Mouse (Mus musculus): ENCODE measurements around the gene Epha1.

The Epha1 gene

DNA sequence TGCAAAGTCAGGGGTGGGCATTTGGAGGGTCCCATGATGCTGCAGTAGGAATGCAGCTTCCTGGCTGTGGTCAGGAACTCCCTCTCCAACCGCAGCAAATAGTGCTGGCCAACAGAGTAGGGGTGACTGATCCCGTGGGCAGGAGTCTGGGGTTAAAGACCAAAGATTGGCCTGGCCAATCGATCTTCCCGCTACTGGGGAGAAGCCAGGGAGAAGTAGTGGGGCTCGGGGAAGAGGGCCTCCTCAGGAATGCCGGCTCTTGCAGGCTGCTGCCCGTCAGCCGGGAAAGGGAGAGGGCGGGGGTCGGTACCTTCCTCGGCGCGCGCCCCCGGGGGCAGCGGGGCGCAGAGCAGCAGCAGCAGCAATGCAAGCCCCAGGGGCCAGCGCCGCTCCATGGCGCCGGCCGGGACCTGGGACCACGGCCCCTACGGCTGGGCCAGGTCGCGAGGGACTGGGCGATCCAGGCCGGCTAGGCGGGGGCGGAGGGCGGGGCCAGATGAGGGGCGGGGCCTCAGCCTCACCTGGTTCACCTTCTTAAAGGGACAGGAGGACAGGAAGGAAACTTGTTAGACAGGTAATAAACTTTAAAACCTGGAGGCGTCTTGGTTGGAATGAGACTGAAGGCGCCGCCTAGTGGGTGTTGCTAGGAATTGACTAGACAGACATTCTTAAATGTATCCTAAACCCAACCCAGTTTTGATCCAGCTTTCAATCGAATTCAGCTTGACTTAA lies at the start of gene Epha1:
Gene Epha1, minus strand, starts transcription at position 453 of the 732 bp plus-strand sequence.
- DNase-seq, result peak; percentile 86

DNA sequence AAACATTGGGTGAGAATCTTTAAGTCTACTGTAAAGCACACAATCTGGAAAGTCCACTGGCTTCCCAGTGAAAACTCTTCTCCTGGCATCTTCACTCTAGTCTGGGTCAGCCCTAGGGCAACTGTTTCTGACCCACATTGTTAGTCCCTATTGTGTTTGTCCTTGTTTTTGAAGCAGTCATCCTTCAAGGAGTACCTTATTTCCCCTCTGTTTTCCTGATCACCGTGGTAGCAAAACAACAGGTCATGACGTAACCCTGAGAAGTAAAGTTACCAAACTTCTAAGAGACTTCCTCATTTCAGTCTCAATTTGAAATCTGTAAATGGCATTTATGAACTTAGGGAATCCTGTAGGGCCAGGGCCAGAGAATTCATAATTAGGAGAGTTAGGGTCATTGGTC lies 48.4 kb upstream of the Epha1 start:
- DNase-seq, result no peak

DNA sequence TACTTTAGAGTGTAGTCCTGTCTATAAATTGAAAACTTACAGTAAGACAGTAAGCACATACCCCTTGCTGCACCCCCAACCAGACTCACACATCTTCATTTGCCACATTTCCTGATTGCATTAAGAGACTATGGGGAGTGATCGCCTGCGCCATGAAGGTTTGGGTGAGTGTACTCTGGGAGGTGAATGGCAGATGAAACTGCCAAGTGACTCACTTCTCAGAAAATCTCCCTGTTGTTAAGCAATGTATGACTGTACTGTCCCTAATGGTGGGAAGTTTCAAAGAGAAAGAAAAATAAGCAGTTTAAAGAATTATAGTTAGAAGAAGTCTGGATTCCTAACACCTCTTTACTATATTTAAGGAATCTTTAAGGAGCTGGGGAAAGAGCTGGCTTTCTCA lies 46.4 kb upstream of the Epha1 start:
- no peak for DNase-seq

DNA sequence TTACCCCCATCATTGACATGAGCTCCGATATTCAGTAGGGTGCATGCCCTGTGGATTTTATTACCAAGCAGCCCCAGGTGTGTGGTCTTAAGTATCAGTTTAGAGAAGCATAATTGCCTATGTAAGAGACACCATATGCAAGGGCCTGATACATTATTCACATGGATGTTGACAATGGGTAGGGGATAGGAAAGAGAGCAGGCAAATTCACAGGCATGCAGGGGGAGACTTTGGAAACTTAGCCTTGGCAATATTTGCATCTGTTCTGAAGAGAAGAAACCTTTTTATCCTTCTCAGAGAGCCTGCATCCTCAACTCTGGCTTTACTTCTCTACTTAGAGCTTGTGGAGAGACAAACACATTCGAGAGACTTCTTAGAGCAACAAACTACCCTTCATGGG lies 32.1 kb upstream of the Epha1 start, which contains the start of gene Tas2r135:
Gene Tas2r135, plus strand, starts transcription at position 301 of the 400 bp plus-strand sequence.
- no peak for DNase-seq

DNA sequence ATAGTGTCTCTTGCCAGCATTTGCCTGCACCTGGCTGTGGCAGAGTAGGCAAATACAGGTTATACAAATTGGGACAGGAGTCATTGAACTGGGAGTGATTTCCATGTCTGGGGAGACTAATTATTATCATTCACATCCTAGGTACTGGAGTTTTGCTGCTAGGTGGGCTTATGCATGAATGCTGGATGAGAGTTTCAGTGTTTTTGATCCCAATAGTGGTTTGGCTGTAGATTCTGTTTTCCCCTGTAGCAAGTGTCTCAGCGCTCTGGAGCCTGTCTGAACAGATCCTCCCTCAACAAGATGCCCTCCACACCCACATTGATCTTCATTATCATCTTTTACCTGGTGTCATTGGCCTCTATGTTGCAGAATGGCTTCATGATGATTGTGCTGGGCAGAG lies 26.9 kb upstream of the Epha1 start, which contains the start of gene Tas2r143:
Gene Tas2r143, plus strand, starts transcription at position 301 of the 400 bp plus-strand sequence.
- no peak for DNase-seq

DNA sequence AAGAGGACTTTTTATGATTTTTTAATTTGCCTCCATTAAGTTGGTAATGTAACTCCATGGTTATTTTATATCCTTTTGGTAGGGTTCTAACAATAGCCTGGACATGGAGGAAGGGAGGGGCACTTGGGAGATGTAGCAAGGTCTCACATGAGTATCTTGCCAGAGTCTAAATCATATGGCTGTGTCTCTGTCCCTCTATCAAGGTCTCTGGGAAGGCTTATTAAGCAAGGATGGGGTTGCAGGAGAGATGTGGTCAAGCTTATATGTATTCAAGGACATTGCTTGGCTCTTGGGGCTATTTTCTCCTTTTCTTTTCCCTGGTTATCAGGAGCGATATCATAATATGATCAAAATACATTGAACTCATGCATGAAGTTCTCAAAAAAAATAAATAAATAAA lies 25.9 kb upstream of the Epha1 start:
- DNase-seq, result no peak

DNA sequence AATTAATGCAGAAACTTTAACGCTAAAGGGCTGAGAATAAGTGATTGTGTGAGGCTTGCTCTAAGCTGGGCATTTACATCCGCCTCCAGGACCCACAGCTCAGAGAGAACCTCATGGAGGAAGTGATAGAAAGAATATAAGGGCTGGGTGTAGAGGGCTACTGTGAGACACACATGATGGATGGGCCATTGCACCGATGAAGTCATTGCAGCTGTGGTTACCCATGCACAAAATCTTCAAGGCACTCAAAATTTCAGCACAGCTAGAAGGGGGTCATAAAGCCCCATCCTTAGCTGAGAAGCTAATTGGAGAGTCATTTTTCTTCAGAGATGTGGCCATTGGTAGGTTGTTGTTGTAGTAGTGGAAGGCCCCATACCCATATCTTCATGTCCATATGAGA lies 25.2 kb upstream of the Epha1 start:
- DNase-seq, result no peak

DNA sequence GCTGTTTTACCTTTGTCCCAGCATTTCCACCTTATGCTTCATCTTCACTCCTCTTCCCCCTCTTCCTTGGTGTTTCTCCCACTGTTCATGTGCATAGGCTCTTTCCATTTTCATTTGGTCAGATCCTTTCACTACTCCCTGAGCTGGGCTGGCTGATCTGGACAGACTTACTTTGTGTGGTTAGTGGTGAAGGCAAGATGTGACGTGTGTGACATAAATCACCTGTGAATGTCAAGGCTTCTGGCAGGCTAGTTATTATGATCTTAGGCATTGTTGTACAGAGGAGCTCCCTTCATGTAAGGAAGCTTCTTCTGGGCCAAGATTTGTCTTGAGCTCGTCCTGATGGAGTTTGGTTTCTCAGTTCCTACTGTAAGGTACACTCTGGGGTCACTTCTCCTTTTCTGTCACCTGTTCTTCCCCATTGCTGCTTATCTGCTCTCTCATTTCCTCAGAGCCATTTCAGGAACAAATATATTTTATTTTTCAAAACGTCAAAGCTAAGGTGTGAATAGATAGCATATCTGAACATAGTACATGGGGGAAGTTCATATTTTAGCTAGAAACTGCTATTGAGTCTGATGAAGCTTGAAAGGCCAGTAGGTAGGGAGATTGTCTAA lies 24.1 kb upstream of the Epha1 start:
- DNase-seq, result no peak

DNA sequence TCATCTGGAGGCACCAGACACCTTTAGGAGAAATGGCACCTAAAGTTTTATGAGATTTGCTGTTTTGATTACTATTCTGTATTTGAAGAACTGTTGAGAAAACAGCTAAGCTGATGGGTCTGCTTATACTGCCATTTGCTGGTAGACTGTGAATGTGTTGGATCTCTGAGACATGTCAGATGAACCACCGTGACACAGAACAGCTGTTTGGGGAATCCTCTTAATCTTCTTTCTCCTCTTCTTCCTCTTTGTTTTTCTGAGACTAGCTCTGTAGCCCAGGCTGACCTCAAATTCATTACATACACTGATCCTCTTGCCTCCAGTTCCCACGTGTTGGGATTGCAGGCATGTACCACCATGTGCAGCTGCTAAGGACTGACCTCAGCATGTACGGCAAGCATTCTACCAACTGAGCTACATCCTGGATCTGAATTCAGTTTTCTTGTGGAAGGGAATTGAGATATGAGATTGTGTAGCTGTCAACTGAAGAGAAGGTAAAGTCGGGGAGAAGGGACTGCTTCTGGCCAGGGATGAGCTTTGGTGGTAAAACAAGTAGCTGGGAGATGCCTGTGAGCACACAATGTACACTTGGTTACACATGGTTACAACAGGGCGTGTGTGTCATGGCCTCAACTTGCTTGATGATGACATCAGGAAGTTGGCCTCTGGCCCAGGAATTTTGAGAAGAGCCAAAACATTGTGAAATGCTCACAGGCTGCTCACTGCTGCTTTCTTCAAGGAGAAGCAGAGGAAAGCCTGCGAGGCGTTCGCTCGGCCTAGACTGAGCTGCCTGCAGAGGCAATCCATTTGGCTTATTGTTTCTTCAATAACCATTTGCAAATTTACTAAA lies 23.1 kb upstream of the Epha1 start:
- DNase-seq, result peak; percentile 85

DNA sequence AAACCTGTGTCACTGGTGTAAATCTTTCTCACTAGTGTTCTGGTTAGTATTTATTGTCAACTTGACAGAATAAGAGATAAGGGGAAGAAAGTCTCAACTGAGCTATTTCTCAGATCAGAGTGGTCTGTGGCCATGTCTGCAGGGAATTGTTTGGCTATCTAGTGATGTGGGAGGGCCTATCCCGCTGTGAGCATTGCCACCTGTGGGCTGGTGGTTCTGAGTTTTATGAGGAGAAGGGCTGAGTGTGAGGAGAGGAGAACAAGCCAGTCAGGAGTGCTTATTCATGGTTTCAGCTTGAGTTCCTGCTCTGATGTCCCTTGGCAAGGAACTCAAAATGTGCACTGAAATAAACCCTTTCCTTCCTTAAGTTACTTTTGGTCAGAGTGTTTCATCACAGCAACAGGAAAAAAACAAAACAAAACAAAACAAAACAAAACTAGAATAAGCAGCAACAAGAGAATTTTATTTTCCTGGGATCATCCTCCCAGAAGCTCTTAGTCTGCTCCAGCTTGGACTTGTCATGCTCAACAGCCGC lies 18.8 kb upstream of the Epha1 start:
- no peak for DNase-seq

DNA sequence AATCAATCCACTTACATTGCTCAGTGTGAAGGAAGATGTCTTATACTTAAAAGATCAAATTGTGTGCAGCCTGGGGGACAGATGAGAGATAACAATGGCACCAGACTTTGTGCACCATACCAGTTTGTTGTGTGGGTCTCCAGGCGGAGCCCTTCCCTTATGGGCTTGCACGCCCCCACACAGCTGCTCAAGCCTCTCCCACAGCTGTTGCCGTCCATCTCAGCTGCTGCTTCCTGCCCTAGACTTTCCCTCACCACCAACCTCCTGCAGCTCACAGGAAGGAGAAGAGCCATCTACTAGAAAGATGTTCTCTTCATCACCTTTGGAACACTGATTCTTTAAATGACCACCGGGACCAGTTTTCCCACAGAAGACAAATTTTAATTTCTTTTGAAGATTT lies 12.6 kb upstream of the Epha1 start:
- no peak for DNase-seq

DNA sequence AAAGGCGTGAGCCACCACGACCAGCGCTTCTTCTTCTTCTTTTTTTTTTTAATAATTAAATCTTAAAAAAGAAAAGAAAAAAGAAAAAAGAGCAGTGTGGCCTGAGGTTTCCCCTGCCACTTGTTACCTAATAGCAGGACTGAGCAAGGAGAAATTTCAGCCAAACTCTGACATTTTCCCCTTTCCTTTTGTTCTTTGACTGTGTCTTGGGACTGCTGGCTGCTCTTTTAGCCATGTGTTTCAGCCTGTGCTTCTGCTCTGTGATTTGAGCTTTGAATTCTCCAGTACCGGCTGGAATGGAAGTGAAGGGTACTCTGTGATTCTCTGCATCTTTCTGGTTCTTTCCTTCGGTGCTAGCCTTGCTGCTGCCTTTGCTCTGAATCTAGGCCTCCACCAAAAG lies 10.3 kb upstream of the Epha1 start:
- DNase-seq, result no peak

DNA sequence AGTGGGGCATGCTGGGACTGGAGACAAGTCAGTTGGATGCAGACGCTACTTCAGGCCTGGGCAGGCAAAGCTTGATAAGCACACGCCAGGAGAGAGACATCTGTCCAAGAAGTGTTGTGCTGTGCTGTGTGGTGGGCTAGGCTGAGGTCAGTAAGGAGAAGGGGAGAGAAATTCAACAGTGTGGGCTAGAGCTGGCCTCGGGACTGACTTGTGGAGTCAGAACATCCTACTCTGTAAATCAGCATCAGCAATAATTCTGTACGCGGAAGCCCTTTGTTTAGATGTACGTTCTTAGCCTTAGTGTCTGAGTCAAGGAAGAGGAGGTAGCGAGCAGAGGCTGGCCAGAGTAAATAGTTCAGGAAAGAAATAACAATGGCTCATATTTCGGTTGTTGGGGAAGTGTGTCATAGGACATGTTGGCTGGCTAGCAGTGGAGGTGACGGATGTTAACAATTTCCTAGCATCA lies 8.9 kb upstream of the Epha1 start:
- peak; percentile 61 for DNase-seq

DNA sequence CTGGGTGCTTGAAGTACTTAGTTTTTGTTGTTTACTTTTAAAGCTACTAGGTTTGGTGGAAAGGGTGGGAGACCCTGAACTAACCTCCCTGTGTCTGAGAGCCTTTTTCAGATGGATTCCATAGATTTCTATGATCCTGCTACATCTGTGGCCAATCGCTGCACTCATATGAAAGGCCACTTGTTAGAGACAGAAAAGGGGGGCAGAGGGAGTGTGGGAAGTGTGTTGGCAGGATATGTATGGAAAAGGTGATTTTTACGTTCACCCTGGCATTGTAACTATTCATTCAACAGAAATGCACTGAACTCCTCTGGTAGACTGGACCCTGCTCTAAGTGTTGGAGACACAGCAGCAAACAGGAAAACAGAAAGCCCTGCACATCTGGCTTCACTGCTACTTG lies 8.2 kb upstream of the Epha1 start:
- DNase-seq, result no peak

DNA sequence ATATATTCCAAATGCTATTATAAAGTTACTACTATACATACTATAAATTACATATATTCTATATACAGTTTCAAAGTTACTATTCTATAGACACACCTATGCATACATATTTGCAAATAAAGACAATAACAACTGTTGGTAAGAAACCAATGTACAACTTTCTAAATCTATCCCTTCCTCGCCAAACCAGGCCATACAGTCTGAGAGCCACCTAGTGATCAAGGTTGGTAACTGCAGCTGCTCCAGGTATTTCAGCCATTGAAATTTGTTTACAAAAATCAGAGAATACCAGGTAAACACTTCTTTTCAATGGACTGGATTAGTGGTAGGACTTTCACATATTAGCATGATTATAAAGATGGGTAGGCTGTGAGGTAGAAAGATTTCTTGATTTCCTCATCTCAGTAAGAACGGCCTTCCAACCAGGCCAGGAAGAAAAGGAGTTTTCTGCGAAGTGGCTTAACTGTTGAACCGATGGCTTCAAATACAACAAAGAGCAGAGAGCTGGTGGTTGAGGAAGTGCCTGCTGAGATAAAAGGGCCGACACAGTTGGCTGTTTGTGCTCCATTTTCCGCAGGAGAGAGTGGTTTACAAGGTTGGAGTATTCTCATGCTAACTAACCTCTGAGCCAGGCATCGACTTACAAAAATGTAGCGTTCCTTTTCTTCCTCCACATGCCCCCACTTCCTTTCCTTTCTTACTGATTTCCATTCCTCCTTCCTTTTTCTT lies 7.5 kb upstream of the Epha1 start:
- peak; percentile 64 for DNase-seq

DNA sequence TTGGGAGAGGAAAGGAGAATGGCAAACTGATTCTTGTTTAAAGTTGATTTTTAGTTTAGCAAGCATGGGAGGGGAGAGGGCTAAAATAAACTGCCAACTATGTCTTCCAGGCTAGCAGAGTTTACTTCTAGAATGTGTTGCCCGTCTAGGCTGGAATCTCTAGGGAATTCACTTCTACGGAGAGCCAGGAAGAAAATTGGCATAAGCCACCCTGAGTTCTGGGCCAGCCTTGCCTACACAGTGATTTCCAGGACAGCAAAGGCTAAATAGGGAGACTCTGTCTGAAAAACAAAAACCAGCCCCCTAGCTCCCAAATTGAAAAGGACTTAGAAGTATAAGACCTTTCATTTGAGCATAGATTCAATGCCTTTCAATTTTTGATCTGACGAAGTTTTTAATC lies 6.5 kb upstream of the Epha1 start:
- no peak for DNase-seq

DNA sequence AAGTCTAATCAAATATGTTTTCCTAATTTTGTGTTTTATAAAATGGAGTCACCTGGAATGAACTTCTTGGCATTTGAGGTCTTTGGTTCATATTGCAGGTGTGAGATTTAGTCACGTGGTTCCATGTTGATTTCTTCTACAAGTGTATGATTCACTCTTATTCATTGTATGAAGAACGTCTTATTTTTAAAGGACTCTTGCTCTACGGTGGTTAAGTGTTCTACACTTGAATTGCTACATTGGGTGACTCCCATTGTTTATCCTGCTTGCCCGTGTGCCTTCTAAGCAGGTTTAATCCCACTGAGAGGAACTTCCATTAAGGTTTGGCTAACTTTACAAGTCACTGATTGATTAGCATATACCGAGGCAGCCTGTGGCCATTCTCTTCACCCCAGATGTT lies 4.2 kb upstream of the Epha1 start:
- DNase-seq, result no peak

DNA sequence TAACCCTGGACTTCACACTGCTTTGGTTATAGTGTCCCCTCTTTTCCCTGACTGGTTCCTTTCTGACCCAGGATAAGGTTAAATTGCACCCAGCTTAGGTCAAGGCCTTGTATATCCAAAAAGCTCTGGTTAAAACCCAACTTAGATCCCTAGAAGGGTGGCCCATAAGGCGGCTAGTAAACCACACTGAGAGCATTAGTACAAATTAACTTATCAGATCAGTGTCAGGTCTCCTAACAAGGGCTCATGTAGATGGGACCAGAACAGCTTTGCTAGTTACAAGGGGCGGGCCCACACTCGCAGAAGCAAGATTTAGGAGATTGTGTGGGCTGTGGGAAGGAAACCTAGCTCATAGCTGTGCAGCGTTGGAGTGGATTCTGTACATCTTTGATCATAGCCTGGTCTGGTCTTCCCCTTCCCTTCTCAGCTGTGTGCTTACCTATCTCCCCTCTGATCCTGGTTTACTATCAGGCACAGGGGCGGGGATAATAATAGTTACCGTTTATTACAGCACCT lies 3.5 kb upstream of the Epha1 start:
- DNase-seq, result no peak

DNA sequence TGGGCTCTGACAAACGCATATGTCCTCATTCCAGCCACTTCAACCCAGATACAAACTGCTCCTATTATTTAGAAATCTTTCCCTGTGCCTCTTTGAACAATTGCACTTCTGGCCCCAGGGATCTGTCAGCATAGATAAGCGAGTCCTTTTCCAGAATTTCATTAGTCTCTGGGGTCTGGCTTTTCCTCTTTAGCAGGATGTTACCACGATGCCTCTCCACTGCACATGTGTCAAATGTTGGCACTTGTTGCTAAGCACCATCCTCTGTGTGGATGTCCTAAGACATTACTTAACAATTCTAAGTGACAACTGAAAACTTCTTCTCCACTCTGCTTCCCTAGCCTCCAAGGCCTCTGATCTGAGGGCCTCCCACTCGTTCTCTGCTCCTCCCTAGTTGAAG lies 2.9 kb upstream of the Epha1 start:
- DNase-seq, result peak; percentile 24

DNA sequence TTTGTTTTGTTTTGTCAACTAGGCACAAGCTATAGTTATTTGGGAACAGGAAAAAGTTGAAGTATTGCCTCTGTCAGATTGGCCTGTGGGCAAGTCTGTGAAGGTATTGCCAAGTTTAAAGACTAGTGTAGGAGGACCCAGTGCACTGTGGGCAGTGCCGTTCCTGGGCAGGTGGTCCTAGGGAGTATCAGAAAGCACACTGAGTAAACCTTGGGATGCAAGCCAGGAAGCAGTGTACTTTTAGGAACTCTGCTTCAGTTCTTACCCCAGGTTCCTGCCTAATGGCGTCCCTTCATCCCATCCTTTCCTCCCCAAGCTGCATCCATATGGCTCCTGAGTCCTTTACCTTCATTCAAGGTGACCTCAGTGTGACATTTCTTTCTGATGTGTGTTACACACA lies 2.1 kb upstream of the Epha1 start:
- DNase-seq, result no peak

DNA sequence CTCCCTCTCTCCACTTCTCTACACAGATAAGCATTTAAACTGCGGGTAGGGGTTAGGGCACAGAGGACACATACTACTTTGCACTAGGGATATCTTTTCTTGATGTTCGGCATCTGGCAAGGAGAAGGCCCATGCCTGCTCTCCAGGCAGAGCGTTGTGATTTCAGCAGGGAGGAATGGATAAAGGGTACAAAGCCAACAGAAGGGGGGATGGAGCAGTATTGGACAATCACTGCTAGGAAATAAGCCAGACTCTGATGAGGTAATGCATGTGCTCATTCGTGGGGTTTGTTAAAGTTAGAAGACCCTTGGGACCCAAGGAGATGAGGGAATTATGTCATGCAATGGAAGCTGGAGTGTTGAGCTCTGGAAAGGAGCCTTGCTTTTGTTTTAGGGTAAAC lies 1.6 kb upstream of the Epha1 start:
- no peak for DNase-seq

DNA sequence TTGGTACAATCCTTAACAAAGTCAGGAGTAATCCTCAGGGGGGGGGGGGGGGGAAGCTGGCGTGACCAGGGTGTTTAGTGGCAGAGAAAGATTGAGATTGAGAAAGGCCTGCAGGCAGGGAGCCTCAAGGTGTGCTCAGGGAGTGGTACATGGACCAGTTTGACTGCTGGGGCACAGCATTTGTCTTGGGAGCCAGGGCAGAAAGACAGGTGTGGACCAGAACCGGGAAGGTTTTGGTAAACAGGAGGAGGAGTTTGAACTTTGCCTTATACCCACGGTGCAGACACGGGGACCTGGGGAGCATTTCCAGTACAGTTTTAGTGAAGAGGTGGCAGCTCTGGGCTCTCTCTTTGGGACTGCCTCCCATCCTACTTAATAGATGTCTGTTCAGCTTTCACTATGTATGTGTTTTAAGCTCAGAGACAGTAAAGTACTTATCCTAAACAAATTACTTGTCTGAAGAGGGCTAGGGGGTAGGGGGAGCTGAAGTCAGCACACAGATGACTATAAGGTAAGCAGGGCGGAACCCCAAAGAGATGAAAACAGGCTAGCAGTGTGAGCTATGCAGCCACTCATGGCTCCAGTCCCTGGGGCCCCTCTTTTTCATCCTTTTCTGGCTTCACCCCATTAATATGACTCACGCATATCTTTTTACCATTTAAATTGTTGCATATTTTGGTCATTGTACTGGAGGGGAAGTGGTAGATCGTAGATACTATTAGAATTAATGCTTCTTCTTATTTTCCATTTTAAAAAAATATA lies 782 bp upstream of the Epha1 start:
- peak; percentile 29 for DNase-seq
